Mouse (Mus musculus): Measurements from ENCODE around the gene Got1.

The Got1 gene

GRCm38 (mm10) chr19:43487429-43487828 lies 37.0 kb downstream of the Got1 start:
- no peak for DNase-seq (ENCODE audit: low read depth in 2 of 2, low spot score in 2 of 2)

DNA sequence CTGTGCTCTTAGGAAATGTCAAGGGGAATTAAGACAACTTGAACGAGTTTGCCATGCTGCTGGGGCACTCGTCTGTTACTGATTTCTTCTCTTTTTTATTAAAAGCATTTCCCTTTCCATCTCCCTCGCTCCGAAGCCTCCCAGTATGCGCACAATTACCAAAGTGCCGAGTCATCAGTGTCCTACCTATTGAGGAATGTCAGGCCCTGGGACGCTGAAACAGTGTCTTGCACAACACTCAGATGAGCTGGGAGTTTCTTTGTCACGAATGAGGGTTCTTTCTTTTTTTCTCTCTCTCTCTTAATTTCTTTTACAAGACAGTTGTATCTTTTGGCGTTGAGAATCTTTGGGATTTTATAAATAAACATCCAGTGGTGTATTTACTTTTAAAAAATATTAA lies 43.9 kb downstream of the Got1 start:
- DNase-seq (ENCODE audit: low read depth in 2 of 2, low spot score in 2 of 2): no peak

DNA sequence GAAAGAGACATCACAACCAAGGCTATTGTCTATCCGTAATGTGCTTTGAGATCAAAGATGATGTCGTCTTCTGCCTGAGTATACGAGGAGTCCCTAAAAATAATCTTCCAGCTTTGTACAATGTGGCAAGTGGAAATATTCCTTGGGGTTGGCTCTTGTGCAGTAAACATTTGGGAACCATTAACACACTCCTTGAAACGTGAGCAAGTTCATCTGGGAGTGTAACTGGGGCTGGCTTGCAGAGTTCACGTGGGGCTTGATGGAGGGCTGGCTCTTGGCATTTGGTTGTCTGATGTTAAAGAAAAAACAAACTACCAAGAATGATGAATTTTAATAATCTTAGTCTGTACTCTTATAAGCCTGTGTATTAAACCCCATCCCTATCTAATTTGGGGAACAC lies 45.0 kb downstream of the Got1 start:
- no peak for DNase-seq (ENCODE audit: low read depth in 2 of 2, low spot score in 2 of 2)

DNA sequence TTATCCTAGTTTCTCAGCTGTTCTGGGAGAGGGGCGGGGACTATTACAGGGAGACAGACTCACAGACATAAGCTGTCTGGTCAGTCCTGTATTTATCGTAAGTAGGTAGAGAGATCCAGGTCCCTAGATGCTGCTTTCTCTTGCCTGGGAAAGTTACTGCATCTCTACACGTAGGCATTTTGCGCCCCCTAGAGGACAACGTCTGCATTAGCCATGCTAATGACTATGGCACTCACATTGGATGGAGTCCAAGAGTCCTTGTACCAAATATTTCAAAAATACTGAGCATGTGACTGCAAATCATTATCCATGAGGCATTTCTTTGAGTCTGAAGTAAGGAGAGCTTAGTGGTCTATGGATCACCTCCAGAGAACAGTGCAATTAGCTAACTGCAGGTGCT lies 45.5 kb downstream of the Got1 start:
- DNase-seq (ENCODE audit: low read depth in 2 of 2, low spot score in 2 of 2): peak; percentile 28 to 37

DNA sequence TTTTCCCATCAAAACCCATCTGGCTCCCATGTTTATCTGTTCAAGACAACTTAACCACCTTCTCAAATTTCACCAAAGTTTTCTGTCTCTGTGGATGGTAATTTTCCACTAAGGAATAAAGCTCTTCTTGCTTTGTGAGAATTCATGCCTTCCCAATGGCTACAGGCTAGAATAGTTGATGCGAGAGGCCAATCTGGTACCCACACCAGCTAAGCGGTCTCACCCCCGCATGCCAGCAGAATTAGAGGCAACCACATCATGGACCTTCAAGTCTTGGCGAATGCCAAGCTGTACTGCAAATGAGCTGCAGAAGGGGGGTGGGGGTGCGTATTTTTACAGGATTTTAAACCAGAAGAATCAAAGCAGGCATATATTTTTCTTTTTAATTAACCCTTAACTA lies 47.0 kb downstream of the Got1 start:
- no peak for DNase-seq (ENCODE audit: low read depth in 2 of 2, low spot score in 2 of 2)

GRCm38 (mm10) chr19:43476063-43476462 lies 48.3 kb downstream of the Got1 start:
- DNase-seq (ENCODE audit: low read depth in 2 of 2, low spot score in 2 of 2): no peak

GRCm38 (mm10) chr19:43475642-43476041 lies 48.8 kb downstream of the Got1 start:
- DNase-seq (ENCODE audit: low read depth in 2 of 2, low spot score in 2 of 2): no peak

DNA sequence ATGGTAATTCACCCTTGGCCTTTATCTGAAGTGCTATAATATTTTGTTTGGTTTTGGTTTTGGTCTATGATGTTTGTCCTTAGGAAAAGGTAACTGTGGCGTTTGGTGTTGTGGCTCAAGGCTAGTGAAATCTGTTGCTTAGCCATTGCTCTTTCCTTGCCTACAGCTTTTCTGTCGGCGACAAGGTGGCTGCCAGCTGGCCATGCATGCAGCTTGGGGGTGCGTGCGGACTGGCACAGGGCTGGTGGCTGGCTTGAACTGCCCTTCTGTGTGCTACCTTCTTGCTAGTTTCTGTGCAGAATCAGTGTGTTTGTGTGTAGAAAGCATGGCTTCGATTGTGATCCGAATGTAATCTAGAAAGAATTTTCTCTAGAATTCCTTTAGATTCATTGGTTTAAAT lies 51.6 kb downstream of the Got1 start:
- DNase-seq (ENCODE audit: low read depth in 2 of 2, low spot score in 2 of 2): no peak

GRCm38 (mm10) chr19:43472331-43472730 lies 52.1 kb downstream of the Got1 start:
- no peak for DNase-seq (ENCODE audit: low read depth in 2 of 2, low spot score in 2 of 2)

GRCm38 (mm10) chr19:43469333-43469732 lies 55.1 kb downstream of the Got1 start:
- DNase-seq (ENCODE audit: low read depth in 2 of 2, low spot score in 2 of 2): no peak

- DNase-seq (ENCODE audit: low read depth in 2 of 2, low spot score in 2 of 2): no peak
These were observed 56.3 kb downstream of the Got1 start for GRCm38 (mm10) chr19:43467927-43468685.

DNA sequence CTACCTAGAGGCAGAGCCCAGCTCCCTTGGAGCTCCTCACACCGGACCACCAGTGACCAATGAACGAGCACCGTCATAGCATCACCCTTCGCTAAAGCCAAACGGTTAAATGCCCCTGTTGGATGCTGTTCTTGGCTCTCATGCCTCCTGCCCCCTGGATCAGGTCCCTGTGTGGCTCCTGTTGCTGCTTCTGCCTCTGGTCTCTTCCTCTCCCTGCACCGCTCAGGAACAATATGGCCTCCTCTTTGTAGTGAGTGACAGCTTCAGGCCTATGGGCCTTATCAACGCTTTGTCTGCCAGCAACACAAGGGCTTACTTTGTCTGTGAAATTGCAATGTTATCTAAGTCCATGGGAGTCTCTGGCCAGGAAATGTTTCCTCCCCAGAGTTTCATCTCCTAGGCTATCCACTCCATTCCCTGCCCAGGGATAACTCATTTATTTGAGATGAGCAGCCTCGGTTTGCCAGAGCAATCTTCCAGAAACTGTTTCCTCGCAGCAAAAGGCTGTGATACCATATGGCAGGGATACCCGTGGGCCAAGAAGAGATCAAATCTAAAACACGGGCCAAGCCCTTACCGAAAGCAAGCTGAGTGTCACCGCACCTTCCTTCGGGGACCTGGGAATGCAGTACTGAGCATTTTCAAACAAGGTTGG lies 58.7 kb downstream of the Got1 start:
- DNase-seq (ENCODE audit: low read depth in 2 of 2, low spot score in 2 of 2): no peak

GRCm38 (mm10) chr19:43465076-43465475 lies 59.3 kb downstream of the Got1 start:
- DNase-seq (ENCODE audit: low read depth in 2 of 2, low spot score in 2 of 2): no peak

DNA sequence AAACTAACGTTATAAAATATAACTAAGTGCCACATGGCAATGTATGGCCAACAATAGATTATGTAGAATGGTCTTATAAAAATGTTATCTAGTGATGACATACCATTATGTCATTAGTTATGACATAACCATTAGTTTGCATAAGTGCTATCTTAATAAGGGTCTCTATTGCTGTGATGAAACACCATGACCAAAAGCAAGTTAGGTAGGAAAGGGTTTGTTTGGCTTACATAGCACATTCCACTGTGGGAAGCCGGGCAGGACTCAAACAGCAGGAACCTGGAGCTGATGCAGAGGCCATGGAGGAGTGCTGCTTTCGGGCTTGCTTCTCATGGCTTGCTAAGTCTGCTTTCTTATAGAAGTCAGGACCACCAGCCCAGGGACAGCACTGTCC lies 60.1 kb downstream of the Got1 start:
- no peak for DNase-seq (ENCODE audit: low read depth in 2 of 2, low spot score in 2 of 2)

GRCm38 (mm10) chr19:43463546-43464293 lies 60.7 kb downstream of the Got1 start:
- no peak for DNase-seq (ENCODE audit: low read depth in 2 of 2, low spot score in 2 of 2)

DNA sequence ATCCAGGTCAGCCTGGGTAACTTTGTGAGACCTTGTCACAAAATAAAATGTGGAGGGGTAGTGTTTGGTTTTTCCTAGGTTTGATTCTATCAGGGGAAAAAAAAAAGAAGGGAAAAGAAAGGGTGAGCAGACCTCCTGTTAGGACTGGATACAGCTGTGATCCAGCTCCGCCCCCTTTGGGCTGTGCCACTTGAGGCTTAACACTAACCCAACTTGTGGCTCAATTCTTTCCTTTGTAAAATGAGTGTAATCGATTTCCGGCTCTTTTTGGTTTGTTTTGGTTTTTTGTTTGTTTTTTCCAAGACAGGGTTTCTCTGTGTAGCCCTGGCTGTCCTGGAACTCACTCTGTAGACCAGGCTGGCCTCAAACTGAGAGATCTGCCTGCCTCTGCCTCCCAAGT lies 62.3 kb downstream of the Got1 start:
- DNase-seq (ENCODE audit: low read depth in 2 of 2, low spot score in 2 of 2): no peak

DNA sequence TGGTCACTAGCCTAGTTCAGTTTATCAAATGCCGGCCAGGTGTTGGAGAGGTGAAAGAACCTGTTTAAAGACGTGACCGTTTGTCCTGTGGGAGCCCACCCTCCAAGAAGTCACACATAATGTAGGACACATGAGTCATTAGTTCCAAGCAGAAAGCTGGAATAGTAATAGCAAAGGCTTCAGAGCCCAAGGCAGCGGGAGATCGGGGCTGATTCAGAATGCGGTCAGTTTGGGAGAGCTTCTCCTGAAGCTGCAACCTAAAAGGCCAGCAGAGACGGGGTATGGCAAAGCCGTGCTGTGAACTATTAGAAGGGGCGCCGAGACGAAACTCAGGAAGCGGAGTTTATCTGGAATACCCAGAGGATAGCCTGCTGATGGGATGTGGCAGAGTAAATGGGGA lies 63.9 kb downstream of the Got1 start:
- no peak for DNase-seq (ENCODE audit: low read depth in 2 of 2, low spot score in 2 of 2)

DNA sequence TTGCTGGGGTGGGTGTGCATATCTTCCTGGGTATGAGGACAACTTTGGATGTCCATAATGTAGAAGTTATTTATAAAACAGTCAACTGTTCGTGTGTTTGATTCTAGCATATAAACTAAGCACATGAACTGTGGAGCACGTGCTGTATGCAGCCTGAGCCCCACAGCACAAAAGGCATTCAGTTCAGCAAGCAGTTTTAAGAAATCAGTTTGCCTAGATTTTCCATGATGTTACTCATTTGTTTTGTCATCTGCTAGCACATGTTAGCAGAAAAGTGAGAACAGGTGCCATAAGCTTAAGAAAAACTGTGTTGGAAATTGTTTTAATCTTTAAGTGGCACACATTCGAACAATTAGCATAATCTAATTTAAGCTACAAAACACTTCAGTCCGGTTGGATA lies 64.5 kb downstream of the Got1 start:
- DNase-seq (ENCODE audit: low read depth in 2 of 2, low spot score in 2 of 2): no peak

GRCm38 (mm10) chr19:43453025-43453424 lies 71.4 kb downstream of the Got1 start:
- DNase-seq (ENCODE audit: low read depth in 2 of 2, low spot score in 2 of 2): no peak

DNA sequence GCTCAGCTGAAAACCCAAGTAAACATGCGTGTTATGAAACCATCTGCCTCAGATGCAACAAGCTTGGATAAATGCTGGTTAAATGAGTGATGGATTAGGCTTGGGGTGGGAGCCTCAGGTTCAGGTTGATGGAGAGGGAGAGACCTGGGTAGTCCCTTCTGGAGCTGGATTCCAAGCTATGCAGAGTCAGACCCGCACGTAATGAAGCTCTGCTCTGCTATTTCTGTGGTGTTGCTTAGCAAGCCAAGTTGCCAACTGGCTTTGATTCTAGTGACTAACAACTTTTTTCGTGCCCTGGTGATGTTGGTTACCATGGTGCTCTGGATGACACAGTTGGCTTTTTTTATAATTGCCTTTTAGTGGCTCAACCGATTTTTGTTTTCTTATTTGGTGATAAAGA lies 72.2 kb downstream of the Got1 start:
- no peak for DNase-seq (ENCODE audit: low read depth in 2 of 2, low spot score in 2 of 2)

- no peak for DNase-seq (ENCODE audit: low read depth in 2 of 2, low spot score in 2 of 2)
These were observed 72.8 kb downstream of the Got1 start for GRCm38 (mm10) chr19:43451563-43451962.

Data from CD8-positive naive resting alpha-beta T cell, adult 2 months (primary cell).